Mouse (Mus musculus): ENCODE measurements around the gene Rhox1. TPM values are rescaled to one million over a fixed set of nuclear protein-coding genes. Genes with fewer than 3 reads are reported as not detected.

Gene Rhox1
- polyA plus RNA-seq, 1 experiment from 2014 or later: not detected

Other genes starting within 250 kb of the Rhox1 start
- 14.9 and 19.0 TPM in 2 replicates for gene Sept6, start 230.5 kb downstream of the Rhox1 start, polyA plus RNA-seq (2016; fragmentation: Nextera tagmentation; extraction: Ambion mirVana)
- gene Sowahd, start 173.4 kb downstream of the Rhox1 start, polyA plus RNA-seq (2016; fragmentation: Nextera tagmentation; extraction: Ambion mirVana): 1.8 and 2.3 TPM in 2 replicates
- gene Rpl39, start 136.9 kb downstream of the Rhox1 start, polyA plus RNA-seq (2016; fragmentation: Nextera tagmentation; extraction: Ambion mirVana): 364 and 381 TPM in 2 replicates
- gene Upf3b, start 111.9 kb downstream of the Rhox1 start, polyA plus RNA-seq (2016; fragmentation: Nextera tagmentation; extraction: Ambion mirVana): 11.2 and 15.3 TPM in 2 replicates
- gene Nkap, start 95.5 kb downstream of the Rhox1 start, polyA plus RNA-seq (2016; fragmentation: Nextera tagmentation; extraction: Ambion mirVana): 12.8 and 13.6 TPM in 2 replicates
- not detected in 2 replicates for gene Akap14, start 53.4 kb downstream of the Rhox1 start, polyA plus RNA-seq (2016; fragmentation: Nextera tagmentation; extraction: Ambion mirVana)
- gene Ndufa1, start 31.1 kb downstream of the Rhox1 start, polyA plus RNA-seq (2016; fragmentation: Nextera tagmentation; extraction: Ambion mirVana): 466 and 555 TPM in 2 replicates
- 7.8 and 8.5 TPM in 2 replicates for gene Rnf113a1, start 31.0 kb downstream of the Rhox1 start, polyA plus RNA-seq (2016; fragmentation: Nextera tagmentation; extraction: Ambion mirVana)
- not detected in 2 replicates for gene Gm9, start 11.2 kb downstream of the Rhox1 start, polyA plus RNA-seq (2016; fragmentation: Nextera tagmentation; extraction: Ambion mirVana)
- gene Rhox2a, start 22.7 kb upstream of the Rhox1 start, polyA plus RNA-seq (2016; fragmentation: Nextera tagmentation; extraction: Ambion mirVana): not detected in 2 replicates
- gene Rhox3a, start 27.7 kb upstream of the Rhox1 start, polyA plus RNA-seq (2016; fragmentation: Nextera tagmentation; extraction: Ambion mirVana): not detected in 2 replicates
- gene Rhox4a, start 43.1 kb upstream of the Rhox1 start, polyA plus RNA-seq (2016; fragmentation: Nextera tagmentation; extraction: Ambion mirVana): not detected in 2 replicates
- not detected in 2 replicates for gene Rhox3a2, start 157.8 kb upstream of the Rhox1 start, polyA plus RNA-seq (2016; fragmentation: Nextera tagmentation; extraction: Ambion mirVana)
- gene Rhox4a2, start 168.6 kb upstream of the Rhox1 start, polyA plus RNA-seq (2016; fragmentation: Nextera tagmentation; extraction: Ambion mirVana): 0.75 TPM in 1 of 2 replicates, not detected in the other
- gene Rhox2b, start 189.8 kb upstream of the Rhox1 start, polyA plus RNA-seq (2016; fragmentation: Nextera tagmentation; extraction: Ambion mirVana): not detected in 2 replicates
- 0.42 and 0.63 TPM in 2 replicates for gene Rhox4b, start 210.2 kb upstream of the Rhox1 start, polyA plus RNA-seq (2016; fragmentation: Nextera tagmentation; extraction: Ambion mirVana)
- gene Rhox2c, start 231.4 kb upstream of the Rhox1 start, polyA plus RNA-seq (2016; fragmentation: Nextera tagmentation; extraction: Ambion mirVana): not detected in 2 replicates
- gene Rhox3c, start 236.3 kb upstream of the Rhox1 start, polyA plus RNA-seq (2016; fragmentation: Nextera tagmentation; extraction: Ambion mirVana): not detected in 2 replicates